Mouse (Mus musculus): ENCODE data around the gene Fam83g. TPM values are rescaled to one million over a fixed set of nuclear protein-coding genes. Genes with fewer than 3 reads are reported as not detected.

Fam83g gene
- polyA plus RNA-seq, 1 experiment = not detected

DNA sequence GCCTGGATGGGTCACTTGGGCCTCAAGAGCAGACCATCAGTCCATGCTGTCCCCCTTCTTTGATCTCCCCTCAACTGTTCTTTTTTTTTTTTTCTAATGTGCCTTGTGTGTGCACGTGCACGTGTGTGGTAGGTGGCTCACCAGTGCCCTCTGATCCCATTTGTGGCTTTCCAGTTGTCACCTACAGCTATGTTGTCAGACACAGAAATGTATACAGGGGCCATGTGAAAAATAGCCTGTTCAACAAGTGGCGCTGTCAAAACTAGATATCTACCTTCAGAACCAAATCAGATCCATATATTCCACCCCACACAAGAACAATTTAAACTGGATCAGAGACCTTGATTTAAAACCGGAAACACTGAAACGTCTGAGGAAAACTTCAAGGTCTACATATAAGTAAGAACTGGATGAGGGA is 34.7 kb upstream of the Fam83g start:
- WGBS = 94% methylated on average over 5 of the region's 5 CpGs
- no peak overlapping the region for H3K27ac ChIP-seq (ENCODE audit: insufficient read depth, low read depth, low read length)
- TF ChIP-seq POLR2A (IDR thresholded peaks at IDR 0.05; ENCODE audit: insufficient read depth, low read depth, low read length) (no peak), CTCF (IDR thresholded peaks at IDR 0.05; ENCODE audit: insufficient read depth, low read depth, low read length) (no peak)
- H3K4me1 ChIP-seq (ENCODE audit: control insufficient read depth, insufficient read depth, low read length) = peaks cover 14% of the 10 kb centered on the region; the same call in 1 of the 2 replicates
- H3K4me3 ChIP-seq (ENCODE audit: insufficient read depth, low read depth, low read length) = no peak overlapping the region

DNA sequence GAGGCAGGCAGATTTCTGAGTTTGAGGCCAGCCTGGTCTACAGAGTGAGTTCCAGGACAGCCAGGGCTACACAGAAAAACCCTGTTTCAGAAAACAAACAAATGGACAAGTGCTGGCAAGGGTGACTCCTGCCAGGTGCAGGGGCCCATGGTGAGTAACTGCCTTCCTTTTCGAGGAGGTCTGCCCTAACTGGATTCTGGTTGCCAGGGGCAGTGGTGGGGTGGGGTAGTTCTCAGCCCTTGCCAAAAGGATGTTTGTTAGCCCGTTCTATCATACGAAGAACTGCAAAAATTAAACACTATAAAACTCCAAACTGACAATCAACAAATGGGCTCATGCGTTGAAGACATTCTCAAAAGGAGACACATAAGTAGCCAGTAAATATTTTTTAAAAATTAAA is 34.3 kb upstream of the Fam83g start:
- H3K27ac ChIP-seq (ENCODE audit: insufficient read depth, low read depth, low read length) = no peak overlapping the region
- WGBS = 92% methylated on average over 4 of the region's 4 CpGs
- TF ChIP-seq CTCF (IDR thresholded peaks at IDR 0.05; ENCODE audit: insufficient read depth, low read depth, low read length) = no peak
- no peak for TF ChIP-seq POLR2A (IDR thresholded peaks at IDR 0.05; ENCODE audit: insufficient read depth, low read depth, low read length)
- no peak overlapping the region for H3K4me3 ChIP-seq (ENCODE audit: insufficient read depth, low read depth, low read length)
- H3K4me1 ChIP-seq (ENCODE audit: control insufficient read depth, insufficient read depth, low read length) = peaks cover 11% of the 10 kb centered on the region; the same call in 1 of the 2 replicates

DNA sequence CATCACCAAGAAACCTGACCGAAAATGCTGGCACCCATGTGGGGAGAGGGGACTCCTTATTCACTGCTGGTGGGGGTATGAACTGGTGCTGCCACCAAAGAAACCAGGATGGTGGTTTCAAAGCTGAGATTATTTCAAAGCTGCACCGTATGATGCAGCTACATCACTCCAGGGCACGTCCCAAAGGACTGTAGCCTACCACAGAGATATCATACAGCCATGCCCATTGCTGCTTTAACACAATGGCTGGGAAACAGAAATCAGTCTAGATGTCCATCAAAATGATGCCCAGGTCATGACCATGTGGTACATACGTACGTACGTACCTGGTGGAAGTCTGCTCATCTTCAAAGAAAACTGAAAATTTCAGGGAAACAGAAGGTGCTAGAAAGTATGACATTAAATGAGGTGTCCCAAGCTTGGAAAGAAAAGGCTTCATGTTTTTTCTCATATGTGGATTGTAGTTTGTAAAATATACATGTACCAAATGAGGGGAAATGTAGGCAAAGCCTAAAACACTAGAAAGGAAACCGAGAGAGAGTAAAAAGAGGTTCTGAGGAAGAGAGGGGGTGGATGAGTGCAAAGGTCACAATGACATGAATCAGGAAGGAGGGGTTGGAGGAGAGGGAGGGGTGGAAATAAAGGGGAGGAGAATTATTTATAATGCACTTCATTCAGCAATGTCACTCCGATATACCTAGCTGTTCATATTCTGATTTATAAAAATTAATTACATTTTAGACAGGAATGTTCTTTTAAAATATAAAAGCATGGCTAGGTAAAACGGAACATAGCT is 33.2 kb upstream of the Fam83g start:
- 93% methylated on average over 9 of the region's 9 CpGs for WGBS
- TF ChIP-seq CTCF (IDR thresholded peaks at IDR 0.05; ENCODE audit: insufficient read depth, low read depth, low read length) = no peak
- H3K4me3 ChIP-seq (ENCODE audit: insufficient read depth, low read depth, low read length) = no peak overlapping the region
- no peak overlapping the region for H3K27ac ChIP-seq (ENCODE audit: insufficient read depth, low read depth, low read length)
- peaks cover 9% of the 10 kb centered on the region; the same call in 1 of the 2 replicates for H3K4me1 ChIP-seq (ENCODE audit: control insufficient read depth, insufficient read depth, low read length)

DNA sequence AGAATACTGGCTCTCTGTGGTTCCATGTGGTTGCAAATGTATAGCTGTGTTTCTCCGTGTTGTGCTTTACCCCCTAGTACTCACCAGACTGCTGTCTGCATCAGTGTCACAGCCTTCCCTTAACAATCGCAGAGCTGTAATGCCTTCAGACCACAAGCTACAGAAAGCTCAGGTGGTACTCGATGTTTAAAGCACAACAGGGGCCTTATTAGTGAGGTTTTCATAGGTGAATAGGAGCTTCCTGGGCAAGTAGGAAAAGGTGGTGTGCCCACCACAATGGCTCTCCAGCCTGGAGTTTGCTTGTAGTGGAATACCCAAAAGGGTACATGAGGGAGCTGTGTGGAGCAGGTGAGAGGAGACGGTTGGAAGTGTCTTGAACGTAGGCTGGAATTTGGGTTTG is 31.7 kb upstream of the Fam83g start:
- H3K27ac ChIP-seq (ENCODE audit: insufficient read depth, low read depth, low read length) = no peak overlapping the region
- 94% methylated on average over 5 of the region's 5 CpGs for WGBS
- H3K4me3 ChIP-seq (ENCODE audit: insufficient read depth, low read depth, low read length) = no peak overlapping the region
- peaks cover 9% of the 10 kb centered on the region; the same call in 1 of the 2 replicates for H3K4me1 ChIP-seq (ENCODE audit: control insufficient read depth, insufficient read depth, low read length)
- TF ChIP-seq CTCF (IDR thresholded peaks at IDR 0.05; ENCODE audit: insufficient read depth, low read depth, low read length) = no peak
- TF ChIP-seq POLR2A (IDR thresholded peaks at IDR 0.05; ENCODE audit: insufficient read depth, low read depth, low read length) = no peak

DNA sequence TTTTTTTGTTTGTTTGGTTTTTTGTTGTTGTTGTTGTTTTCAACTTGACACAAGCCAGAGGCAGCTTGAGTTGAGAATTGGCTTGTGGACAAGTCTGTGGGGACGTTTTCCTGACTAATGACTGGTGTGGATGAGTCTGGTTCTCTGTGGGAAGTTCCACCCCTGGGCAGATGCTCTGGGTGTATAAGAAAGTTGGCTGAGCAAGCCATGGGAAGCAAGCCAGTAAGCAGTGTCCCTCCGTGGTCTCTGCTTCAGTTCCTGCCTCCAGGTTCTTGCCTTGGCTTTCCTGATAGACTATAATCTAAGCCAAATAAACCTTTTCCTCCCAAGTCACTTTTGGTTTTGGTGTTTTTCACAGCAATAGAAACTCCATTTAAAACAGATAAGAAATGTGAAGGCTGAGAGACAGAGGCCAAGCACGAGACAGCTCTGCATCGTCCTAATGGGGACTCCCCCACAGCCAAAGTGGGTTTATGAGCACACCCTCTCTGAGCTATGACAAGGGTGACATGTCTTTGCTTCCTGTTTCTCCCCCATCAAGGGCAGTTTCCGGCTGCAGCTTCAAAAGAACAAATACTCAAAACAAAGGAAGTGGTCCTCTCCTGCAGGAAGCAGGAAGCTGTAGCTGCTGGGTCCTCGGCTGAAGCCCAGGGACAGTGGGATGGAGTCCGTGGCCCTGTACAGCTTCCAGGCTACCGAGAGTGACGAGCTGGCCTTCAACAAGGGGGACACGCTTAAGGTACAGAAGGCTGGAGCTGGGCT is 31.0 kb upstream of the Fam83g start, which contains the start of gene Grap:
Grap (plus strand) TSS at position 580 of the 762 bp plus-strand sequence.
- TF ChIP-seq POLR2A (IDR thresholded peaks at IDR 0.05; ENCODE audit: insufficient read depth, low read depth, low read length) (no peak), CTCF (IDR thresholded peaks at IDR 0.05; ENCODE audit: insufficient read depth, low read depth, low read length) (no peak)
- Histone ChIP-seq H3K27ac (ENCODE audit: insufficient read depth, low read depth, low read length) (no peak within 1 kb of the TSS), H3K4me1 (ENCODE audit: control insufficient read depth, insufficient read depth, low read length) (peaks cover 9% of the 10 kb centered on the region; the same call in 1 of the 2 replicates), H3K4me3 (ENCODE audit: insufficient read depth, low read depth, low read length) (peak within 1 kb of the TSS; percentile 15; the same call in 1 of the 2 replicates)
- WGBS = 73% methylated on average over 10 of the region's 10 CpGs

DNA sequence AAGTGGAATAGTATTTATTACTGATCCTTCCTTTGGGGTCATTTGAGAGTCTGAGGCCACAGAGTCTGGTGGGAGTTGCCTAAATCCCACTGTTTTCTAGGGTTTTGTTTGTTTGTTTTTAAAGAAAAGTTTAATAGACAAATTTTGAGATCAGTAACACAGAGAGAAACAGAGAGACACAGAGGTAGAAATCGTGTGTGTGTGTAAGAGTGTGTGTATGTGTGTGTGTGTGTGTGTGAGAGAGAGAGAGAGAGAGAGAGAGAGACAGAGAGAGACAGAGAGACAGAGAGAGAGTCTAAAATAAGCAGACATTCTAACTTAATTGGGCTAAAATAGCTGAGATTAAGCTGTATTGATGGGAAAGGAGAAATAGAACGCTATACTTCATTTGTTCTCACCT is 30.3 kb upstream of the Fam83g start:
- Histone ChIP-seq H3K27ac (ENCODE audit: insufficient read depth, low read depth, low read length) (no peak overlapping the region), H3K4me3 (ENCODE audit: insufficient read depth, low read depth, low read length) (no peak overlapping the region; the same call in 1 of the 2 replicates), H3K4me1 (ENCODE audit: control insufficient read depth, insufficient read depth, low read length) (peaks cover 5% of the 10 kb centered on the region; the same call in 1 of the 2 replicates)
- TF ChIP-seq POLR2A (IDR thresholded peaks at IDR 0.05; ENCODE audit: insufficient read depth, low read depth, low read length) (no peak), CTCF (IDR thresholded peaks at IDR 0.05; ENCODE audit: insufficient read depth, low read depth, low read length) (no peak)
- WGBS = 65% methylated on average over 2 of the region's 2 CpGs

DNA sequence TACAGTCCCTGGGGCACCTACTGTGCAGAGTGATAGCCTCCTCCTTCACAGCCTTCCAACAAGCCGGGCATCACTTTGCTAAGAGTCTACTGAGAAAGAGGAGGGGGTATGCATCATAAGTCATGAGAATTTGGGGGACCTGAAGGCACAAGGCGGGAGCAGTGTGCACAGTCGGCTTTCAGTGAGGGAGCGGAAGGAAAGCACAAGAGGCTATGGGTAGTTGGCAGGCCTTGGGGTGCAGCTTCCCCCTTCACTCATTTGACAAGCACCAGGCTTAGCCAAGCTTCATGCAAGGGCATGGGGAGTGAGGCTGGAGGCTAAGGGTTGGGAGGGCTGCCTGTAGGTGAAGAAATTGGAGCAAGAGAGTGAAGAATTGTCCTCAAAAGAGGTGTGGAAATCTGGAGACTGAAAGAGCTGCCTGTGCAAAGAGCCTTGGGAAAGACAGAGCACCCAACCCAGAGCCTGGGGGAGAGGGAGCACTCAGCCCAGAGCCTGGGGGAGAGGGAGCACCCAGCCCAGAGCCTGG is 29.0 kb upstream of the Fam83g start:
- H3K4me1 ChIP-seq (ENCODE audit: control insufficient read depth, insufficient read depth, low read length) = no peaks in the 10 kb centered on the region
- H3K27ac ChIP-seq (ENCODE audit: insufficient read depth, low read depth, low read length) = no peak overlapping the region
- H3K4me3 ChIP-seq (ENCODE audit: insufficient read depth, low read depth, low read length) = no peak overlapping the region
- WGBS = 96% methylated on average over 4 of the region's 4 CpGs
- TF ChIP-seq POLR2A (IDR thresholded peaks at IDR 0.05; ENCODE audit: insufficient read depth, low read depth, low read length) (no peak), CTCF (IDR thresholded peaks at IDR 0.05; ENCODE audit: insufficient read depth, low read depth, low read length) (no peak)

DNA sequence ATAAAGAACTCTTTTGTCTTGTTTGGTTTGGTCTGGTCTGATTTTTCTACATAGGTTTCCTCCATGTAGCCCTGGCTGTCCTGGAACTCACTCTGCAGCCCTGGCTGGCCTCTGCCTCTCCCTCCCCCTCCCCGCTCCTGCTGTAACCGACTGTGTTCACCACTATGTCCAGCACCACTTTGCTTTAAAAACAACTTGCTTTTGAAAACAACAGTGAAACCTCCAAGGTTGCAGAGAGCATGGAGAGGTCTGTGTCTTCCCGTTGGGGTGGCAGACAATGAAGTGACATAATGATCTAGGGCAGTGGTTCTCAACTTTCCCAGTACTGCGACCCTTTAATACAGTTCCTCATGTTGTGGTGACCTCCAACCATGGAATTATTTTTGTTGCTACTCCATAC is 28.2 kb upstream of the Fam83g start:
- H3K4me1 ChIP-seq (ENCODE audit: control insufficient read depth, insufficient read depth, low read length) = no peaks in the 10 kb centered on the region
- H3K27ac ChIP-seq (ENCODE audit: insufficient read depth, low read depth, low read length) = no peak overlapping the region
- H3K4me3 ChIP-seq (ENCODE audit: insufficient read depth, low read depth, low read length) = no peak overlapping the region
- TF ChIP-seq CTCF (IDR thresholded peaks at IDR 0.05; ENCODE audit: insufficient read depth, low read depth, low read length) (no peak), POLR2A (IDR thresholded peaks at IDR 0.05; ENCODE audit: insufficient read depth, low read depth, low read length) (no peak)
- WGBS = 78% methylated on average over 4 of the region's 4 CpGs
